Mouse (Mus musculus) embryonic facial prominence, embryonic 14.5 days (tissue): ENCODE data around the gene Gnb3. TPM values are rescaled to one million over a fixed set of nuclear protein-coding genes. Genes with fewer than 3 reads are reported as not detected.
A peak's percentile ranks its signal among the peaks of the same experiment; 100 is the strongest.
"Not testable (repeated sequence)": the region's sequence is repeated elsewhere in the genome, so short reads cannot be mapped to it uniquely, and the experiment has no call there.

ENCODE experiments used
- ATAC-seq: fragments of 200-750 bp; cut with Nextera tagmentation; 2 replicates; pipeline ENCODE4 v1.8.0; 2017; ENCODE audit warnings: low read depth, moderate number of reproducible peaks, moderate TSS enrichment
- DNase-seq: peaks from one replicate; pipeline ENCODE4 v3.0.0-alpha.2; 2015; ENCODE audit warnings: low spot score
- H3K27ac ChIP-seq: fragments of 300-500 bp; sonication (generic); replicated peaks from 2 replicates; pipeline ENCODE4 v1.5.1; 2014; ENCODE audit warnings: low read depth, mild to moderate bottlenecking, low read length, moderate library complexity
- H3K27me3 ChIP-seq: fragments of 300-500 bp; sonication (generic); replicated peaks from 2 replicates; pipeline ENCODE4 v1.6.1; 2014; ENCODE audit warnings: low read length; ENCODE audit not compliant: control insufficient read depth, insufficient read depth
- H3K36me3 ChIP-seq: fragments of 300-500 bp; sonication (generic); 2 replicates; pipeline ENCODE4 v1.6.1; 2014; ENCODE audit warnings: low read length, mixed read lengths; ENCODE audit not compliant: control insufficient read depth, insufficient read depth
- H3K4me1 ChIP-seq: fragments of 300-500 bp; sonication (generic); 2 replicates; pipeline ENCODE4 v1.6.1; 2014; ENCODE audit warnings: antibody characterized with exemption, low read length; ENCODE audit not compliant: control insufficient read depth, insufficient read depth
- H3K4me2 ChIP-seq: fragments of 300-500 bp; sonication (generic); 2 replicates; pipeline ENCODE4 v1.6.1; 2014; ENCODE audit warnings: low read depth, mild to moderate bottlenecking, low read length, moderate library complexity, mixed read lengths
- H3K4me3 ChIP-seq: fragments of 300-500 bp; sonication (generic); 2 replicates; pipeline ENCODE4 v1.5.1; 2014; ENCODE audit warnings: low read depth, mild to moderate bottlenecking, low read length
- H3K9ac ChIP-seq: fragments of 300-500 bp; sonication (generic); 2 replicates; pipeline ENCODE4 v1.6.1; 2014; ENCODE audit warnings: low read depth, mild to moderate bottlenecking, low read length, moderate library complexity, mixed read lengths
- H3K9me3 ChIP-seq: fragments of 300-500 bp; sonication (generic); 2 replicates; pipeline ENCODE4 v1.6.1; 2016; ENCODE audit warnings: low read length; ENCODE audit not compliant: control insufficient read depth
- WGBS: fragments of 180-500 bp; shearing (Covaris S2); extraction: QIAGEN DNeasy Blood & Tissue Kit; methylation state at CpG from one replicate; pipeline ENCODE4 v1.1.7; 2014; 5-methylcytosine and 5-hydroxymethylcytosine counted together
- polyA plus RNA-seq: library from polyadenylated mRNA; unstranded; fragments of >200 nt; fragmentation: Nextera tagmentation; extraction: Ambion mirVana; gene quantifications from 2 replicates; pipeline ENCODE4 v1.2.1, GENCODE M21; 2014

Gene Gnb3
- polyA plus RNA-seq, 1 experiment from 2014 or later, result 3.5 TPM

DNA sequence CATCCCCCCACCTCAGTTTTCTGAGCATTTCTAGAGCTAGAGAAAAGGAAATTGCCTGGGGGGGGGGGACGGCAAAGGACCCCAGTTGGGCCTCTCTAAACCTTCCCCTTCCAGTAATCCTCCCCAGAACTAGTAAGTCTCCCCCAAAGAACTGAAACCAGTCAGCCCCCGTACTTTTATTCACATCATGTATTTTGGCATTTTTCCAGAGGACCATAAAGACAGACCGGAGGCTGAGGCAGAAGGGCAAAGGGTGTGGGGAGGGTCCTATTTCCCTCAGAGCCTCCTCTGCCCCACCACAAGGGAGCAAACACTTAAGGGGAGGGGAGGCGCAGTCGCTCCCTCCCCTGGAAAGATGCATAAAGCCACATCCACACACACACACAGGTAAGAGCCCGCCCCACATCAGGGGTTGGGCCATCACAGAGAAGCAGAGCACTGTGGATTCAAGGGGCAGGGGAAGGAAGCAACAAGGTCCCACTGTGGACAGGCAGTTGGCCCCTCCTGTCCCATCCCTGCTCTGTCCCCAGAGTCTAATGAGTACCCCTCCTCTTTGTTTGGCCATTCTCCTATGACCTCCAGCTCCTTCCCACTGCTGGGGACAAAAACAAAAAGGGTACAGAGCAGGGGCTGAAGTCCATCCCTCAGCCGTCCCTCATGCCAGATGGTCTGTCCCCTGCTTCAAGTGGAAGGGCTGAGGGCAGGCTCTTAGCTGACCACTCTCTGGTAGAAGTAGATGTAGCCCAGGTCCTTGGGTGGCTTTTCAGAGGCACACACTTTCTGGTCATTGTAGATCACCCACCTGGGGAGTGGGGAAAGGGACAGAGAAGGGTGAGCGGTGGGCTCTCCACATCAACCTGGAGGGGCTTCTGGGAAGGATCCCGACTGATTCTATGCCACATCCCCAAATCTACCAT, 25.0 kb downstream of the Gnb3 start:
- Histone ChIP-seq H3K9ac (no peak overlapping the region), H3K27ac (no peak overlapping the region)
- WGBS, result 70% methylated on average over 9 of the region's 9 CpGs

DNA sequence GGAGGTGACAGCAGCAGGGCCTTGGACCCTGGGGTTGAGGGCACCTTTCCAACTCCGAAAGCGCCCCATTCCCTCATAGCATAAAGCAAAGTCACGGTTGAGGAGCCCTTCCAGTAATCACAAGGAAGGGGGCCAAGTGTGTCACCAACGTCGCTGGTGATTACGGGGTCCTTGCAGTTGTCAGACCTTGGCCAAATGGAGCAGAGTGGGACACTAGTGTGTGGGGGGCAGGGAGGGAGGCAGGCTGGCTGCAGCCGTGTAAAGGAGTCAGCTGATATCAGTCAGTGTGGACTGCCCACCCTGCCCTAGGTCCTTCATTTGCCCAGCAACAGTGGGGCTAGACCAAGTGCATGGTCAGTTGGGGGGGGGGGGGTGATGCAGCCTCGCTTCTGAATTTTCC, 25.6 kb downstream of the Gnb3 start:
- Histone ChIP-seq H3K4me1 (peaks cover 11% of the 10 kb centered on the region), H3K36me3 (peaks cover 58% of the 10 kb centered on the region), H3K9me3 (no peaks in the 10 kb centered on the region), H3K9ac (peak overlapping the region; percentile 31; the same call in 1 of the 2 replicates), H3K4me3 (peak overlapping the region; percentile 72), H3K27ac (peak overlapping the region; percentile 89; the same call in 1 of the 2 replicates), H3K4me2 (peak overlapping the region; percentile 88), H3K27me3 (no peaks in the 10 kb centered on the region)
- WGBS, result 44% methylated on average over 7 of the region's 8 CpGs
- DNase-seq (no peak), ATAC-seq (peak; percentile 19; the same call in 1 of the 2 replicates)

More for the DNA sequence above, 25.0 kb downstream of the Gnb3 start:
- peaks cover 64% of the 10 kb centered on the region for H3K36me3 ChIP-seq
- no peak for ATAC-seq
- H3K27me3 ChIP-seq, result no peaks in the 10 kb centered on the region
- DNase-seq, result no peak
- H3K4me2 ChIP-seq, result no peak overlapping the region
- H3K4me1 ChIP-seq, result peaks cover 5% of the 10 kb centered on the region
- no peak overlapping the region for H3K4me3 ChIP-seq
- H3K9me3 ChIP-seq, result no peaks in the 10 kb centered on the region

DNA sequence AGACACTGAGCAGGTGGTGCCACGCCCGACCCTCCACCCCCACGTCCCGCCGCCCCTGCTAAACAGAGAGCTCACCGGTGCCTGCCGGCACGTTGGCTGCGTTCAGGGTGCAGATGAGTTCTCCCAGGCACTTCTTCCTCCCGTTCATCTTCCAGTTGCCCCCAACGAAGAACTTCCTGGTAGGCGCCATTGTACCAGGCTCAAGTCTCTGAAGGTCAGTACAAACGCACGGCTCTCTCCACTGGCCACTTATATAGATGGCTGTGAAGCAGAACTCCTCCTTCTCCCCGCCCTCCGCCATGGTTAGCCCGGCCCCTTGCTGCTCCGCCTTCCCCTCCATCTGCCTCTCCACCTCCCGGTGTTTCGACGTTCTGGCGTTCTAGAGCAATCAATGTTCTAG, 26.1 kb downstream of the Gnb3 start, which contains the start of gene Tpi1:
Tpi1 (minus strand) TSS at position 364 of the 400 bp plus-strand sequence.
- H3K9ac ChIP-seq, result peak within 1 kb of the TSS; percentile 85
- peaks cover 53% of the 10 kb centered on the region for H3K36me3 ChIP-seq
- H3K4me2 ChIP-seq, result peak within 1 kb of the TSS; percentile 88
- H3K27ac ChIP-seq, result peak within 1 kb of the TSS; percentile 89
- under 1% methylated on average over 22 of the region's 22 CpGs for WGBS
- H3K27me3 ChIP-seq, result no peaks in the 10 kb centered on the region
- ATAC-seq (peak; percentile 90), DNase-seq (peak; percentile 95)
- H3K9me3 ChIP-seq, result no peaks in the 10 kb centered on the region
- H3K4me1 ChIP-seq, result peaks cover 11% of the 10 kb centered on the region
- H3K4me3 ChIP-seq, result peak within 1 kb of the TSS; percentile 72

DNA sequence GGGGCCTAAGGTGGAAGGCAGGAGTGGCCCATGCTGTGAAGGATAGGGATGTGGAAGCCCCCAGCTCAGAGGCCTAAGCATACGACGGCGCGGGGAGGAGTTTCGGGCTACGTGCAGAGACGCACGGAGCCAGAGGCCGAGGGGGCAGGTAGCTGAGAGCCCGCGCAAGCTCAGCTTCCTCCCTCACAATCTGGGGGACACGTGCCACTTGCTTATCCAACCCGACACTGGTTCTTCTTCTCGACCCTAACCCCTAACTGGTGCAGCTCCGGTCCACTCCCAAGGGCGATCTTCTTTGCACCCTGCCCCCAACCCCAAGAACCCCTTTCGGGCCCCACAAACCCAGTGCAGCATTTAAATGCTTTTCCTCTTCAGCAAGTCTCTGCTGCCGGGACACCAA, 26.6 kb downstream of the Gnb3 start:
- Histone ChIP-seq H3K36me3 (peaks cover 49% of the 10 kb centered on the region), H3K9ac (peak overlapping the region; percentile 85), H3K4me1 (peaks cover 11% of the 10 kb centered on the region), H3K4me3 (peak overlapping the region; percentile 72), H3K9me3 (no peaks in the 10 kb centered on the region), H3K27ac (peak overlapping the region; percentile 89), H3K27me3 (no peaks in the 10 kb centered on the region), H3K4me2 (peak overlapping the region; percentile 88)
- DNase-seq (peak; percentile 91), ATAC-seq (peak; percentile 75)
- 0% methylated on average over 10 of the region's 18 CpGs for WGBS

DNA sequence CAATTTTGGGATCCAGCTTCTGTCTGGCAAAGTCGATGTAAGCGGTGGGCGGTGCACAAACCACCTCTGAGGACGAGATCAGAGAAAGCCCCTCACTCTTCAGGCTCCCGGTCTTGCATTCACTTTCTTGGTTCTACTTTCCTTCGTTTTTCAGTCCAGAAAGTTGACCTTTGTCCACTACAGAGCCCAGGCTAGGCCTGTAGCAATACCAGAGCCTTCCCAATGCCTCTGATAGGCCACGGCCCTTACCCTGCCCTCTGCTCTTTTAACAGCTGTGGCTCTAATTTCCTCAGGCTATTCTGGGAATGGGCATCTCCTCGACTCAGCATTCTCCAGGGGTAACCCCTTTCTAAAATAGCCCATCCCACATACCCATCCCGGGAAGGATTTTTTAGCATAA, 27.2 kb downstream of the Gnb3 start:
- peak; percentile 47 for DNase-seq
- Histone ChIP-seq H3K4me2 (peak overlapping the region; percentile 88), H3K4me3 (peak overlapping the region; percentile 72), H3K27ac (peak overlapping the region; percentile 89), H3K9ac (peak overlapping the region; percentile 85), H3K27me3 (no peaks in the 10 kb centered on the region), H3K9me3 (no peaks in the 10 kb centered on the region), H3K36me3 (peaks cover 42% of the 10 kb centered on the region), H3K4me1 (peaks cover 17% of the 10 kb centered on the region)
- WGBS, result 11% methylated on average over 9 of the region's 9 CpGs
- ATAC-seq, result no peak

DNA sequence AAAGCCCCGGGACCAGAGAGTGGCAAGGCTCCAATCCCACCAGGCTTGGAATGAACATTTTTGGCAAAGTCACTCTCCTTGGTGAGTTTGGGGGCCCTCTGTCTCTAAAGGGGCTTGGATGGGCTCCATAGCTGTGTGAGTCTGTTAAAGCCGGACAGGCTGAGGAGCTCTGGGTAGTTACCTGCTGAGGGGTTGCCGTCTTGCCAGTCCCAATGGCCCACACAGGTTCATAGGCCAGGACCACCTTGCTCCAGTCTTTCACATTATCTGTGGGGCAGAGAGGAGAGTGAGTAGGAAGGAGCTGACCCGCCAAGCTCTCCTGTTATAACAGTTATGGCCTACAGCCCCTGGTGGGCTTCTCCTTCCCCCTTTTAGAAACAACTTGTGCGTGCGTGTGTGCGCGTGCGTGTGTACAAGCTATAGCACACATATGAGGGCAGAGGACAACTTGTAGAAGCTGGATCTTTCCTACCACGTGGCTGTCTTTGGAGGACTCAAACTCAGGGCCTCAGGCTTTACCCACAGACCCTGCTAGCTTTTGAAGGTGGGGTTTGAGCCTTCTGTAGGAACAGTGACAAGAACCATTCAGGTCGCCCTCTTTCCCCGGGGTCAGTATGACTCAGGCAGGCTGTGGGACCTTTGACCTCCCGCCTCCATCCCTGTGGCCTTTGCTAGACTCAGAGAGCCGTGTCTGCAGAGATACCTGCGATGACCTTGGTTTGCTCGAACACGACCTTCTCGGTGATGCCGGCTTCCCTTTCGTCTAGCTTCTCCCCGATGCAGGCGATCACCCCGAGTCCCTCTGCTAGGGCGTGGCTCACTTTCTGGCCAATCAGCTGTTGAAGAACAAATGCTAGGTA, 28.1 kb downstream of the Gnb3 start:
- Histone ChIP-seq H3K4me2 (peak overlapping the region; percentile 88), H3K9ac (peak overlapping the region; percentile 85), H3K27me3 (no peaks in the 10 kb centered on the region), H3K27ac (0 out of 2 replicates have a peak overlapping the region, but pooled peaks have one; percentile 33), H3K36me3 (peaks cover 34% of the 10 kb centered on the region), H3K4me1 (peaks cover 18% of the 10 kb centered on the region), H3K9me3 (no peaks in the 10 kb centered on the region), H3K4me3 (peak overlapping the region; percentile 72)
- ATAC-seq (no peak), DNase-seq (no peak)
- WGBS, result 76% methylated on average over 24 of the region's 24 CpGs

DNA sequence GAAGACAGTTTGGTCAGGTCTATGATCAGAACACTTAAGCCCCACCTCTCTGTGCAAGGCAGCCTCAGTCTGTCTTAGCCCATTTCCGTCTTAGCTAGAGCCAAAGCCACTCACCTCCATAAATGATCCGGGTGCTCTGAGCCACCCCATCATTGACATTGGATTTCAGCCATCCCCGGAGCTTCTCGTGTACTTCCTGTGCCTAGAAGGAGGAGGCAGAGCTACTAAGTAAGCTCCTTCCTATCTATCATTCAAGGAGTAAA, 28.7 kb downstream of the Gnb3 start:
- Histone ChIP-seq H3K27ac (no peak overlapping the region), H3K9ac (no peak overlapping the region), H3K4me2 (peak overlapping the region; percentile 88; the same call in 1 of the 2 replicates), H3K4me3 (no peak overlapping the region), H3K9me3 (no peaks in the 10 kb centered on the region), H3K36me3 (peaks cover 28% of the 10 kb centered on the region), H3K4me1 (peaks cover 20% of the 10 kb centered on the region), H3K27me3 (no peaks in the 10 kb centered on the region)
- ATAC-seq (no peak), DNase-seq (no peak)
- 80% methylated on average over 4 of the region's 4 CpGs for WGBS

DNA sequence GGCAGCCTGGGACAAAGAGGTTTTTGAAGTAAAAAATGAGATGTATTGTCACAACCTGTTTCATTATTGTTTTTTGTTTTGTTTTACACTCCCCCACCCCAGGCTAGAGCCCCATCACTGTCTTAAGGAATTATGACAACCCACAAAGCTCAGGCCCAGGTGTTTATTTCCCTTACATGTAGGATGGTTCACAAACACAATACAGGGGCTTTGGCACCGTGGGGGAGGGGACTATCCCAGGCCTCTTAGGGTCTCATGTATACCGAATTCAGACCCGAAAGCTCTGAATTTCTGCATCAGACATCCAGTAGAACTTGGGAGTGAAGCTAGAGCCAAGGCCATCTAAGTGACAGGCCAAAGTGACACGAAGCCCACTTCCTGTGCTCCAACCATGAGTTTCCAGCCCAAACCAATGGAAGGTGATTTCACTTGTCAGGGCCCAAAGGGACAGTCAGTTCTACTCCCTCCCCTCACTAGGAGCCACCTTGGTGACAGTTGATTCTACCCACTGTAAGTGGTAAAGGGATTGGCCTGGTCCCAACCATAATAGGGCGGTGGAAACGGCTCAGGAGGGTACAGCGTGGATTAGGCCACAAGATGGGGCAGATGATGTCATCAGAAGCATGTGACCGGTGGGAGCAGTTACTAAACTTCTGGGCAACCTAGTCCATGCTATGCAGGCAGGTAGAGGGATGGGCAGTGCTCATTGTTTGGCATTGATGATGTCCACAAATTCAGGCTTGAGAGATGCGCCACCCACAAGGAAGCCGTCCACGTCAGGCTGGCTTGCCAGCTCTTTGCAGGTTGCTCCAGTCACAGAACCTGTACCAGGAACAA, 29.3 kb downstream of the Gnb3 start:
- H3K4me1 ChIP-seq, result peaks cover 25% of the 10 kb centered on the region
- 77% methylated on average over 11 of the region's 11 CpGs for WGBS
- H3K4me2 ChIP-seq, result peak overlapping the region; percentile 86

More for the DNA sequence above, 29.3 kb downstream of the Gnb3 start:
- H3K27ac ChIP-seq, DNase-seq, ATAC-seq, H3K9ac ChIP-seq, H3K4me3 ChIP-seq, H3K27me3 ChIP-seq, H3K9me3 ChIP-seq: not testable (repeated sequence)
- peaks cover 24% of the 10 kb centered on the region for H3K36me3 ChIP-seq
